Mouse (Mus musculus): ENCODE results near the gene Gng4. TPM values are rescaled to one million over a fixed set of nuclear protein-coding genes. Genes with fewer than 3 reads are reported as not detected.

Gene Gng4
- total RNA-seq, 2 experiments from 2014 or later: 20.3 to 21.5 TPM

GRCm38 (mm10) chr13:13810885-13811284, 27.0 kb downstream of the Gng4 start:
- no peak for DNase-seq (ENCODE audit: low spot score in 2 of 2)

DNA sequence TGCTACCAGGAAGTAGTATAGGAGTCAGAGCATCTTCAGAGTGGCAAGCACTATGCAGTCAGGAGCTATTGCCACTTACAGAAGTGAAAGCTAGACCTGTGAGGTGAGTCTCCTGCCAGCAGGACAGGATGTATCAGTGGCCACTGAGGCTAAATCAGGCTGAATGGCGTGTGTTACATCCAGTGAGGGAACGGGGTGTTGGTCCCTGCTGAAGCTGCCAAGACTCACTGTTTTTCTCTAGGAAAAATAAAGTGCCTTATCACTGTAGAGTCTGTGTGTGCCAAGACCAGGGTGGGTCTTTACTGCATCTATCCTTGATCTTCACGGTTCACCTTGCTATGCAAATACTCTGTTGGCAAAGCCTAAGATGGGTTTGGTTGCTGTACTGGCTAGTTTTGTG, 34.8 kb downstream of the Gng4 start:
- no peak for DNase-seq (ENCODE audit: low spot score in 2 of 2)

- DNase-seq (ENCODE audit: low spot score in 2 of 2): no peak
These were observed 36.6 kb downstream of the Gng4 start for GRCm38 (mm10) chr13:13820234-13821123.

- DNase-seq (ENCODE audit: low spot score in 2 of 2): no peak
These were observed 41.1 kb downstream of the Gng4 start for GRCm38 (mm10) chr13:13824946-13825345.

GRCm38 (mm10) chr13:13826533-13826932, 42.7 kb downstream of the Gng4 start:
- DNase-seq (ENCODE audit: low spot score in 2 of 2): no peak

GRCm38 (mm10) chr13:13828125-13828524, 44.3 kb downstream of the Gng4 start:
- no peak for DNase-seq (ENCODE audit: low spot score in 2 of 2)

- no peak for DNase-seq (ENCODE audit: low spot score in 2 of 2)
These were observed 46.7 kb downstream of the Gng4 start for GRCm38 (mm10) chr13:13830469-13831074.

- no peak for DNase-seq (ENCODE audit: low spot score in 2 of 2)
These were observed 51.3 kb downstream of the Gng4 start for GRCm38 (mm10) chr13:13835180-13835579.

DNA sequence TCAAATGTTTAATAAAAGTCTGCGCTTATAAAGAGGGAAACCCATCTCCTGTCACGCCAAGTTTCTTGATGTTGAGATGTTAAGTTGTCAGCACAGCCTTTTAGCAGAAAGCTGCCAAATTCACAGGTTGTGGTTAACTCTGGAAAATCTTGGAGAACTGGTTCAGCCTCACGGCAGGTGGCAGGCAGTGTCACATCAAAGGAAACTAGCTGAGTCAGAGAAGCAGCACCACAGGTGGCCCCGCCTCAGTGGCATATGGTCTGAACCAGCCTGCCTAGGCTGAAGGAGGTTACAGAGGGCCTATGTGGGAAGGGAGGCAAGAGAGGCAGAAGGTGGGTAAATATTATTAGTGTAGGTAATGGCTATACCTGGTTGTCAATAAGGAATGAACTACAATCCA, 61.2 kb downstream of the Gng4 start:
- DNase-seq (ENCODE audit: low spot score in 2 of 2): no peak

DNA sequence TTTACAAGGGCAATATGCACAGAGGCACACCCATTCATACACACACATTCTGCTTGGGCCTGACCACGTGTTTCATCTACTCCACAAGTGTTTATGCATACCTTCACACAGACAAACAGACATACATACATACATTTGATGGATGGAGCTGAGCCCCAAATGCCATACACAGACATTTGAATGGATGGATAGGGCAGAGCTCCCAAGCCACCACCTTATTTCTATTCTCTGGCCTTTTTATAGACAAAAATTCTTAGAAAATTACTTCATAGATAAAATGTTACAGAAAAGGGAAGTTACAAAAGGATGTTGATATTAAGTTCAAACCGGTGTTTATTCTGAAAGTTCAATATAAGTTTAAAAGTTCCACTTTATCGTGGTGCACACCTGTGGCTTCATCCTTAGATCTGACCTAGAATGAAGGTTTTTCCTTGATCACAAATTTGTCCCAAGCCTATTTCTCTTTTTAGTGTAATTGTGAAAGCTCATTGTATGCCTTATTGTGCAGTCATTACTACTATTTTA, 63.3 kb downstream of the Gng4 start:
- no peak for DNase-seq (ENCODE audit: low spot score in 2 of 2)

DNA sequence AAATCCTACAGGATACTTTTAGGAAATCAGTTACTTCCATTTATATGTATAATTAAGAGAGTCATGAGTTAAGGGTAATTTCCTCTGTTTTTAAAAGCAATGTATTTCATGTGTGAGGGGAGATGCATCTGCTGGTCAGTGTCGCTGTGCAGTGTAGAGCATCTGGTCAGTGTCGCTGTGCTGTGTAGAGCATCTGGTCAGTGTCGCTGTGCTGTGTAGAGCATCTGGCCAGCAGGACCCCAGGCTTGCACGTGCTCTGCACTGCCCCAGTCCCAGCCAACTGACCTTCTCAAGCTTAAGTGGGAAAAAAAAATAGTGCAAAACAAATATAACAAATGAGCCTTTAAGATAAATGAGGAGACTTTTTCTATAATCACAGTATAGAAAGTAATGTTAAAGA, 73.3 kb downstream of the Gng4 start:
- no peak for DNase-seq (ENCODE audit: low spot score in 2 of 2)

- no peak for DNase-seq (ENCODE audit: low spot score in 2 of 2)
These were observed 78.5 kb downstream of the Gng4 start for GRCm38 (mm10) chr13:13862346-13862745.

DNA sequence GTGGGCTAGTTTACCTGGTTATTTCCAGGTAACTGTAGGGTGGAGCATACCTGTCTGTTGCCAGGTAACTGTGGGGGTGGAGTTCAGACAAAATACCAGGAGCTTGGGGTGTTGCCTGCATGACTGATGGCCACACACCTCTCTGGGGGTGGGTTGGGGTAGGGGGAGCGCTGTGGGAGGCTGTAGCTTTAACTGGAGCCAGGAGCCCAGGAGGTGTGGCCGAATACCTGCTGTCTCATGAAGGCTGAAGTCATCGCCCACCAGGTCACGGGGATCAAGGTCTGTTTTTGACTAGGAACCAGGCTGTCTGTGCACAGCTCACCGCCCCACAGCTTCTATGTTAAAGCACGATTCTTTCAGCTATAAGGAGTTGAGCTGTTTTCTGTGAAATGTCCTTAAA, 79.1 kb downstream of the Gng4 start:
- no peak for DNase-seq (ENCODE audit: low spot score in 2 of 2)

DNA sequence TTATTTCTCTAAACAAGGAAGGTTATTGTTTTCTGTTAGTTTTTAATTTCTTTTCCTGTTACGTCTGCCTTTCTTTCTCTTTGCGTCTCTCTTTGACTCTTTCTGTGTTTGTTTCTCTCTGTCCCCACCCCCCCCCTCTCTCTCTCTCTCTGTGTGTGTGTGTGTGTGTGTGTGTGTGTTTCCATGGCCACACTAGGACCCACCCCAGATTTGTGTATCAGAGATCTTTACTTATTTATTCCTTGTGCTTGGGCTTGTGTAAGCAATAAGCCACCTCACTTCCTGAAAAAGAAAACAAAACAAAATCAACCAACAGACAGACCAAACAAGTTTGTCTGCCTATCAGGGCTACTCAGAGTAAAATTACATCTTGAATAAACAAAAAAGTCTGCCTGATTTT, 82.5 kb downstream of the Gng4 start:
- no peak for DNase-seq (ENCODE audit: low spot score in 2 of 2)

- no peak for DNase-seq (ENCODE audit: low spot score in 2 of 2)
These were observed 83.4 kb downstream of the Gng4 start for GRCm38 (mm10) chr13:13867078-13867759.

DNA sequence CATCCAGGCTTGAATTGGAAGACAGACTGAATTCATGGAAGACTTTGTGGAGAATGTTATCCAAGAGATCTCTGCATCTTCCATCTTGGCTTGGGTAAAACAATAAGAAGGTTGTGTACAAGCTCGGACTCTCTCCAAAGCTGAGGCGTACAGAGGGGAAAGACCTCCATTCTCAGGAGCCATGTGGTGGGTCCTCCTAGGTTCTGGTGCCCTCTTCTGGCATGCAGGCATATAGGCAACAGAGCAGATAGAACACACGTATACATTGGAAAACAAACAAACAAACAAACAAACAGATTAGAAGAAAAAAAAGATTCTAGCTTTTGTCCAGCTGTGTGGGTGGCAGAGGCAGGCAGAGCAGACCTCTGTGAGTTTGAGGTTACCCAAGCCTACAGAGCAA, 84.1 kb downstream of the Gng4 start:
- DNase-seq (ENCODE audit: low spot score in 2 of 2): peak in 1 of 2 experiments; percentile 18

Other genes starting within 250 kb of the Gng4 start
- gene Lyst, start 193.7 kb upstream of the Gng4 start, total RNA-seq (2021): 10 to 100 TPM; 75.2 to 86.9 TPM
- 10 to 100 TPM; 14.1 to 15.9 TPM for gene B3galnt2, start 170.4 kb downstream of the Gng4 start, total RNA-seq (2021)